Mouse (Mus musculus) forebrain, embryonic 11.5 days (tissue): Measurements from ENCODE around the gene Zc3h12c. TPM values are rescaled to one million over a fixed set of nuclear protein-coding genes. Genes with fewer than 3 reads are reported as not detected.

Experiments
- ATAC-seq: fragments of 200-750 bp; cut with Nextera tagmentation; replicated peaks from 2 replicates; pipeline ENCODE4 v1.8.0; 2017; ENCODE audit warnings: moderate TSS enrichment; ENCODE audit not compliant: low FRiP score
- DNase-seq: peaks from one replicate; pipeline ENCODE4 v3.0.0-alpha.2; 2017; ENCODE audit warnings: low spot score
- H3K27ac ChIP-seq: fragments of 300-500 bp; sonication (generic); 2 replicates; pipeline ENCODE4 v1.5.1; 2014; ENCODE audit warnings: low read depth, low read length
- H3K27me3 ChIP-seq: fragments of 300-500 bp; sonication (generic); 2 replicates; pipeline ENCODE4 v1.6.1; 2014; ENCODE audit warnings: mild to moderate bottlenecking, low read length, mixed read lengths; ENCODE audit not compliant: control insufficient read depth, insufficient read depth
- H3K36me3 ChIP-seq: fragments of 300-500 bp; sonication (generic); 2 replicates; pipeline ENCODE4 v1.6.1; 2014; ENCODE audit warnings: mild to moderate bottlenecking, low read length, moderate library complexity, mixed read lengths; ENCODE audit not compliant: control insufficient read depth, insufficient read depth
- H3K4me1 ChIP-seq: fragments of 300-500 bp; sonication (generic); replicated peaks from 2 replicates; pipeline ENCODE4 v1.6.1; 2014; ENCODE audit warnings: low read length, mixed read lengths; ENCODE audit not compliant: control insufficient read depth, insufficient read depth
- H3K4me2 ChIP-seq: fragments of 300-500 bp; sonication (generic); 2 replicates; pipeline ENCODE4 v1.6.1; 2014; ENCODE audit warnings: low read depth, mild to moderate bottlenecking, low read length, moderate library complexity, mixed read lengths; ENCODE audit not compliant: severe bottlenecking
- H3K4me3 ChIP-seq: fragments of 300-500 bp; sonication (generic); 2 replicates; pipeline ENCODE4 v1.5.1; 2014; ENCODE audit warnings: low read depth, low read length
- H3K9ac ChIP-seq: fragments of 300-500 bp; sonication (generic); 2 replicates; pipeline ENCODE4 v1.6.1; 2014; ENCODE audit warnings: low read length
- H3K9me3 ChIP-seq: fragments of 300-500 bp; sonication (generic); 2 replicates; pipeline ENCODE4 v1.6.1; 2016; ENCODE audit warnings: low read length, mixed read lengths; ENCODE audit not compliant: control insufficient read depth
- WGBS: fragments of 180-500 bp; shearing (Covaris S2); extraction: QIAGEN DNeasy Blood & Tissue Kit; methylation state at CpG from one replicate; pipeline ENCODE4 v1.1.7; 2014; 5-methylcytosine and 5-hydroxymethylcytosine counted together
- polyA plus RNA-seq: library from polyadenylated mRNA; unstranded; fragments of >200 nt; fragmentation: Nextera tagmentation; extraction: Ambion mirVana; gene quantifications from 2 replicates; pipeline ENCODE4 v1.2.1, GENCODE M21; 2014

Gene Zc3h12c
- polyA plus RNA-seq, 1 experiment from 2014 or later: 11.8 TPM

DNA sequence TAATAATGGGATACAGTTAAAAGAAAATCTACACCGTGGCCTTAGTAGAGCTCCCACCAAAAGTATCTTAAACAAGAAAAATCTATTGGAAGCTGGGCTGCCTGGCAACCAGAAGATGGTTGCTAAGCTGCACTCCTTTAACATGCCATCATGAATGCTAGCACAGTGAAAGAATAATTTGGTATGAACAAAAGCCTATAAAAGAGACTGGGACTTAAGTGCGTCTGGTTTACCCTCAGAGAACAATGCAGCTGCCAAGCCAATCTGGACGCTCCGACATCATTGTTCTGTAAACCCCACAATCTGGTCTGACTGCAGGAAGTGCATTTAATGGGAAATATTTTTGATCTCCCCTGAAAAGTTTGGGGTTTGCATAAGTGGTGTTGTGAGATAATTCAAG is 22.1 kb downstream of the Zc3h12c start:
- Histone ChIP-seq H3K4me1 (peaks cover 5% of the 10 kb centered on the region; the same call in 1 of the 2 replicates), H3K9ac (no peak overlapping the region; the same call in 1 of the 2 replicates), H3K4me3 (peak overlapping the region; percentile 13), H3K4me2 (peak overlapping the region; percentile 47; the same call in 1 of the 2 replicates), H3K9me3 (no peaks in the 10 kb centered on the region), H3K27ac (peak overlapping the region; percentile 77), H3K27me3 (no peaks in the 10 kb centered on the region), H3K36me3 (no peaks in the 10 kb centered on the region; the same call in 1 of the 2 replicates)
- DNase-seq: peak; percentile 63
- 16% methylated on average over 4 of the region's 4 CpGs for WGBS
- peak; percentile 81 for ATAC-seq

DNA sequence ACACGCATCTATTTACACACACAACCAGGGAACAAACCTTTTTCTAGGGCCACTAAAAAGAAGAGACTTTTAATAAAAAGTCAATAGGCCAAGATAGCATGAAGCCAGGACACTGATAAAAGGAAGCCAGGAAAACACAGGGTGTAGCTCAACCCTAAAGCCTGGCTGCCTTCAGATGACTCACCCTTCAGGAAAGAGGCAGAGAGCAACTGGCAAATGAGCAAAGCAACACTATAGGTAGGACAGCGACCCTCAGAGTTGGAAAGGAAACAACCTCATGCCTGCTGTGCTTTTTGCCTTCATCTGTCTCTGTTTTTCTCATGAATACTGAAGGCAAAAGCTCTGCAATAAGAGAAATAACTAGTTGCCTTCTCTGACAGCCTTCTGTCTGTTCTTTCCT is 35.6 kb downstream of the Zc3h12c start:
- WGBS: 81% methylated on average over 2 of the region's 2 CpGs

GRCm38 (mm10) chr9:52130348-52130747 is 38.0 kb downstream of the Zc3h12c start:
- H3K4me2 ChIP-seq: no peak overlapping the region
- H3K9me3 ChIP-seq: no peaks in the 10 kb centered on the region
- no peak for ATAC-seq
- DNase-seq: no peak
- WGBS: 83% methylated on average over 4 of the region's 4 CpGs
- peaks cover 3% of the 10 kb centered on the region; the same call in 1 of the 2 replicates for H3K36me3 ChIP-seq
- no peak overlapping the region for H3K27ac ChIP-seq
- no peak overlapping the region for H3K9ac ChIP-seq
- H3K27me3 ChIP-seq: no peaks in the 10 kb centered on the region
- H3K4me1 ChIP-seq: no peaks in the 10 kb centered on the region
- no peak overlapping the region for H3K4me3 ChIP-seq

More for the DNA sequence above, 35.6 kb downstream of the Zc3h12c start:
- H3K36me3 ChIP-seq: no peaks in the 10 kb centered on the region; the same call in 1 of the 2 replicates
- no peaks in the 10 kb centered on the region for H3K4me1 ChIP-seq
- H3K9me3 ChIP-seq: no peaks in the 10 kb centered on the region
- ATAC-seq: no peak
- no peak overlapping the region for H3K27ac ChIP-seq
- no peak for DNase-seq
- no peak overlapping the region for H3K9ac ChIP-seq
- no peak overlapping the region for H3K4me2 ChIP-seq
- H3K4me3 ChIP-seq: no peak overlapping the region
- H3K27me3 ChIP-seq: no peaks in the 10 kb centered on the region

DNA sequence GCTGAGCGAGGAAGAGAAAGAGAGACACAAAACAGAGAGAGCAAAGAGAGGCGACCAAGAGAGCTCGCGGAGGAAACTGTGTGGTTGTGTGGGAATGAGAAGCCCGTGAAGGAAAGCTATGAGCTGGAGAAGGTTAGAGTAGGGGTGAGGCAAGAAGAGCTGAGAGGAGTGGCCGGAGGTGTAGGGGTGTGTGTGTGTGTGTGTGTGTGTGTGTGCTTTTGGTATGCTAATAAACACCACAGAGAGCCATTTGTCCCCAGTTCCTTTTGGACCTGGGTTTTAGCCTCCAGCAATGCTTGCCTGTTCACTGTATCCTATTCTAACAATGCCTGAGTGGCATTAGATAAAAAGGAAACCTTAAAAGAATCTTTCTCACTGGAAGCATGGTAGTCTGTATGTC is 43.1 kb downstream of the Zc3h12c start:
- H3K4me3 ChIP-seq: no peak overlapping the region
- no peak overlapping the region for H3K4me2 ChIP-seq
- H3K27me3 ChIP-seq: no peaks in the 10 kb centered on the region
- WGBS: 87% methylated on average over 6 of the region's 6 CpGs
- H3K36me3 ChIP-seq: peaks cover 5% of the 10 kb centered on the region; the same call in 1 of the 2 replicates
- ATAC-seq: no peak
- no peak for DNase-seq
- H3K9me3 ChIP-seq: no peaks in the 10 kb centered on the region
- no peak overlapping the region for H3K27ac ChIP-seq
- no peak overlapping the region for H3K9ac ChIP-seq
- H3K4me1 ChIP-seq: no peaks in the 10 kb centered on the region

- no peak for DNase-seq
These were observed 49.2 kb downstream of the Zc3h12c start for GRCm38 (mm10) chr9:52119212-52119611.

DNA sequence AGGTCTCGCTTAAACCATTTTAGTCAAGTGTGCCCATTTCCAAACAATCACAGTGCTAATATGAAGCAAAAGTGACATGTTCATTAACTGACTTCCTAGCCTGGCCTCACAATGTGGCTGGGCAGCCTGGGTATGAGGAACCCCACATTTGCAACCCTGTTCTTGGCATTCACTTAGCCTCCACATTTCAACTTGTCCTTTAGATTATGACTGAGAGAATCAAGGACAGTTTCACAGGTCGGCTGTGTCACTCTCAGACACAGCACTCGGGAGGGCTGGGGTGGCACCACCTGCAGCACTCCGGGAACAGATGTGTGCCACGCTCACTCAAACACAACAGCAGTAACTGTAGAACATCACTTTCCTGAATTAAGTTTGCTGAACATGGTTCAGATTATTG is 55.3 kb downstream of the Zc3h12c start:
- 89% methylated on average over 5 of the region's 5 CpGs for WGBS
- DNase-seq (no peak), ATAC-seq (no peak)
- Histone ChIP-seq H3K9me3 (no peaks in the 10 kb centered on the region), H3K27ac (no peak overlapping the region), H3K4me2 (no peak overlapping the region), H3K27me3 (no peaks in the 10 kb centered on the region), H3K36me3 (peaks cover 4% of the 10 kb centered on the region; the same call in 1 of the 2 replicates), H3K4me3 (no peak overlapping the region), H3K4me1 (no peaks in the 10 kb centered on the region), H3K9ac (no peak overlapping the region)

More at GRCm38 (mm10) chr9:52119212-52119611, 49.2 kb downstream of the Zc3h12c start:
- WGBS: 92% methylated on average over 4 of the region's 4 CpGs
- H3K36me3 ChIP-seq: peaks cover 9% of the 10 kb centered on the region; the same call in 1 of the 2 replicates
- H3K4me3 ChIP-seq: no peak overlapping the region
- no peaks in the 10 kb centered on the region for H3K4me1 ChIP-seq
- no peak overlapping the region for H3K27ac ChIP-seq
- no peak overlapping the region for H3K4me2 ChIP-seq
- no peak for ATAC-seq
- no peaks in the 10 kb centered on the region for H3K27me3 ChIP-seq
- H3K9me3 ChIP-seq: no peaks in the 10 kb centered on the region
- H3K9ac ChIP-seq: no peak overlapping the region

- Histone ChIP-seq H3K27me3 (no peaks in the 10 kb centered on the region), H3K9ac (no peak overlapping the region), H3K9me3 (no peaks in the 10 kb centered on the region), H3K4me2 (no peak overlapping the region), H3K4me1 (no peaks in the 10 kb centered on the region), H3K36me3 (no peaks in the 10 kb centered on the region; the same call in 1 of the 2 replicates), H3K27ac (no peak overlapping the region), H3K4me3 (no peak overlapping the region)
- DNase-seq (no peak), ATAC-seq (no peak)
- WGBS: 92% methylated on average over 3 of the region's 3 CpGs
These were observed 57.6 kb downstream of the Zc3h12c start for GRCm38 (mm10) chr9:52110738-52111137.

- ATAC-seq: no peak
- no peaks in the 10 kb centered on the region for H3K27me3 ChIP-seq
These were observed 61.2 kb downstream of the Zc3h12c start for GRCm38 (mm10) chr9:52107161-52107560.

DNA sequence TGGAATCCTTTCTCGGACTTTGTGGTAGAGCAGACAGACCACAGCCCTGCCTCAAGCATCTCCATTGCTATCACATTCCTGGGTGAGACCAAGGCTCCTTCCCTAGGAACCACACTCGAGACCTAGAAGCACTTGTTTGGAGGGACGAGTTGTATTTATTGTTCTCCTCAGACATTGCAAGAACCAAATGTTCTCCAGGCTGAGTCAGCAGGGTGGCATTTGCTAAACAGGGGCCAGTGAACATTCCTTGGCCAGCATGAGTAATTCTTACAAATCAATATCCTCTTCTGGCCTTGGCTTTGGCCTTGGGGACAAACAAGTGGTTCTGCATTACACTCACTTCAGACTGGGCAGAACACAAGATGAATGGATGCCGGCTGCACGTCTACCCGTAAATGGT is 62.9 kb downstream of the Zc3h12c start:
- Histone ChIP-seq H3K9me3 (no peaks in the 10 kb centered on the region), H3K27ac (no peak overlapping the region), H3K4me3 (no peak overlapping the region), H3K4me1 (0 out of 2 replicates have a peak, but pooled peaks cover 1% of the 10 kb centered on the region), H3K36me3 (no peaks in the 10 kb centered on the region), H3K27me3 (no peaks in the 10 kb centered on the region), H3K4me2 (no peak overlapping the region), H3K9ac (no peak overlapping the region)
- ATAC-seq: no peak
- DNase-seq: no peak
- WGBS: 90% methylated on average over 6 of the region's 6 CpGs

More at GRCm38 (mm10) chr9:52107161-52107560, 61.2 kb downstream of the Zc3h12c start:
- Histone ChIP-seq H3K36me3 (no peaks in the 10 kb centered on the region), H3K4me2 (no peak overlapping the region), H3K9ac (no peak overlapping the region), H3K27ac (no peak overlapping the region), H3K4me3 (no peak overlapping the region), H3K9me3 (no peaks in the 10 kb centered on the region), H3K4me1 (0 out of 2 replicates have a peak, but pooled peaks cover 1% of the 10 kb centered on the region)
- no peak for DNase-seq
- 96% methylated on average over 3 of the region's 3 CpGs for WGBS
